Mouse (Mus musculus): Measurements from ENCODE around the gene Ypel3. TPM values are rescaled to one million over a fixed set of nuclear protein-coding genes. Genes with fewer than 3 reads are reported as not detected.
A peak's percentile ranks its signal among the peaks of the same experiment; 100 is the strongest.
"Not testable (repeated sequence)": the region's sequence is repeated elsewhere in the genome, so short reads cannot be mapped to it uniquely, and the experiment has no call there.

The Ypel3 gene
- polyA plus RNA-seq, 1 experiment from 2014 or later: 119 TPM

DNA sequence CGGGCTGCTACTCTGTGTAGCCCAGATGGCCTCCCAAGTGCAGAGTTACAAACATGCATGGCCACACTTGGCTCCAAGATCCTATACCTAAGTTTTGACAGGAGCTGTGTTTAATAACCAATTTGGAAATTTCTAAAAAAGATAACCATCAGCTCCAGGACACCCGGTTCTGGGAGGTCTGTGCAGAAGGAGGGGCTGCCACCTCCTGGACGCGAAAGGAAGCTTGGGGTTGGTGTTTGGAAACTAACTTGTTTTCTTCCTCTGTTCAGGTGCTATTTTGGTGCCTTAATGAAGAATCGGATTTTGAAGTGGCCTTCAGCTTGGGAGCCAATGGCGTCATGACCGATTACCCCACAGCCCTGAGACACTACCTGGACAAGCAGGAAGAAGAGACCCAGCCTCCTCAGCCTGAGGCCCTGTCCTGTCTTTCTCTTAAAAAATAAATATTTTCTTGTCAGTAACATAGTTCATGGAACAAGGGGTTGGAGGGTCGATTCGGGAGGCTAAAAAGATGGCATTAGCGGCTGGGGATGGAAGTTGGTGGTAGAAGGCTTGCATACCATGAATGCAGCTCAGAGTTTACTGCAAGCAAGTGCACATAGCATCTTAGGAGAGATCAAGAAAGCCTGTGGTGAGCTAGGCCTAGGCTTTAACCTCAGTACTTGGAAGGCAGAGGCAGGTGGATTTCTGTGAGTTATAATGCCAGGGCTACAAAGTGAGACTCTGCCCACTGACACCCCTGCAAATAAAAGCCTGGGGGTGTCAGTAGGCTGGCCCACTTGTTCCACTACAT lies 1.4 kb upstream of the Ypel3 start:
- Histone ChIP-seq H3K9ac (ENCODE audit: low read depth, low read length) (no peak overlapping the region), H3K4me2 (ENCODE audit: low read depth, low read length) (no peak overlapping the region), H3K4me3 (ENCODE audit: low read depth, low read length) (no peak overlapping the region), H3K36me3 (ENCODE audit: control insufficient read depth, insufficient read depth) (peaks cover 10% of the 10 kb centered on the region), H3K9me3 (replicated peaks; ENCODE audit: control insufficient read depth, low read length) (no peaks in the 10 kb centered on the region), H3K27me3 (ENCODE audit: control insufficient read depth, insufficient read depth, low read depth, low read length) (no peaks in the 10 kb centered on the region), H3K27ac (ENCODE audit: low read length) (no peak overlapping the region), H3K4me1 (ENCODE audit: control insufficient read depth, low read depth, low read length) (peaks cover 38% of the 10 kb centered on the region)
- ATAC-seq (ENCODE audit: low read depth): no peak
- WGBS (ENCODE audit: insufficient replicate concordance): 73% methylated on average over 10 of the region's 10 CpGs

GRCm38 (mm10) chr7:126775978-126776234 lies 849 bp upstream of the Ypel3 start:
- Histone ChIP-seq H3K27me3 (ENCODE audit: control insufficient read depth, insufficient read depth, low read depth, low read length) (no peaks in the 10 kb centered on the region), H3K4me3 (ENCODE audit: low read depth, low read length) (no peak overlapping the region; the same call in 1 of the 2 replicates), H3K36me3 (ENCODE audit: control insufficient read depth, insufficient read depth) (peaks cover 10% of the 10 kb centered on the region), H3K9ac (ENCODE audit: low read depth, low read length) (no peak overlapping the region), H3K9me3 (replicated peaks; ENCODE audit: control insufficient read depth, low read length) (no peaks in the 10 kb centered on the region), H3K4me2 (ENCODE audit: low read depth, low read length) (peak overlapping the region; percentile 84), H3K4me1 (ENCODE audit: control insufficient read depth, low read depth, low read length) (peaks cover 42% of the 10 kb centered on the region), H3K27ac (ENCODE audit: low read length) (peak overlapping the region; percentile 80)
- 73% methylated on average over 3 of the region's 3 CpGs for WGBS (ENCODE audit: insufficient replicate concordance)
- ATAC-seq (ENCODE audit: low read depth): no peak

DNA sequence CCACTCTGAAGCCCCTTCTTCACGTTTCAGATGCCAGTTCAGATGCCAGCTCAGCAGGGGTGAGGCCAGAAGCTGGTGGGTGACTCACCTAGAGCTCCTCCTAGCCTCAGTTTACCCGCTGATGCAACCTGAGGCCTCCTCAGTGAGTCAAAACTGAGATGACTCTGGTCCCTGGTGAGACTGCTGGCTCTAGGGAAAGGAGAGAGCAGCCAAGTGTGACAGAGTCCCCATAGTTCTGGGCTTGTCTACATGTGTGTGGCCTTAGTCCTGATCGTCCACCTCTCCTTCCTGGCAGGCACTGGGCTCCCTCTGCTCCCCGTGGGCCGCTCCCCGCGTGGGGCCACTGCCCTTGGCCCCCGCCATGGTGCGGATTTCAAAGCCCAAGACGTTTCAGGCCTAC lies 721 bp downstream of the Ypel3 start:
- Histone ChIP-seq H3K27ac (ENCODE audit: low read length) (peak overlapping the region; percentile 94), H3K9me3 (replicated peaks; ENCODE audit: control insufficient read depth, low read length) (no peaks in the 10 kb centered on the region), H3K4me1 (ENCODE audit: control insufficient read depth, low read depth, low read length) (peaks cover 48% of the 10 kb centered on the region), H3K9ac (ENCODE audit: low read depth, low read length) (peak overlapping the region; percentile 100), H3K4me3 (ENCODE audit: low read depth, low read length) (peak overlapping the region; percentile 85), H3K27me3 (ENCODE audit: control insufficient read depth, insufficient read depth, low read depth, low read length) (no peaks in the 10 kb centered on the region), H3K4me2 (ENCODE audit: low read depth, low read length) (peak overlapping the region; percentile 84), H3K36me3 (ENCODE audit: control insufficient read depth, insufficient read depth) (peaks cover 10% of the 10 kb centered on the region)
- 61% methylated on average over 10 of the region's 10 CpGs for WGBS (ENCODE audit: insufficient replicate concordance)
- ATAC-seq (ENCODE audit: low read depth): no peak

GRCm38 (mm10) chr7:126778147-126778546 lies 1.4 kb downstream of the Ypel3 start:
- H3K36me3 ChIP-seq (ENCODE audit: control insufficient read depth, insufficient read depth): peaks cover 10% of the 10 kb centered on the region
- H3K4me1 ChIP-seq (ENCODE audit: control insufficient read depth, low read depth, low read length): peaks cover 48% of the 10 kb centered on the region
- ATAC-seq (ENCODE audit: low read depth): no peak
- WGBS (ENCODE audit: insufficient replicate concordance): 95% methylated on average over 3 of the region's 3 CpGs
- H3K27ac ChIP-seq (ENCODE audit: low read length): no peak overlapping the region
- H3K9me3 ChIP-seq (replicated peaks; ENCODE audit: control insufficient read depth, low read length): no peaks in the 10 kb centered on the region
- H3K4me2 ChIP-seq (ENCODE audit: low read depth, low read length): peak overlapping the region; percentile 84
- H3K4me3 ChIP-seq (ENCODE audit: low read depth, low read length): peak overlapping the region; percentile 85
- H3K9ac ChIP-seq (ENCODE audit: low read depth, low read length): peak overlapping the region; percentile 100; the same call in 1 of the 2 replicates
- no peaks in the 10 kb centered on the region for H3K27me3 ChIP-seq (ENCODE audit: control insufficient read depth, insufficient read depth, low read depth, low read length)

- not testable (repeated sequence) for H3K4me2 ChIP-seq (ENCODE audit: low read depth, low read length); ATAC-seq (ENCODE audit: low read depth); H3K9me3 ChIP-seq (replicated peaks; ENCODE audit: control insufficient read depth, low read length); H3K27me3 ChIP-seq (ENCODE audit: control insufficient read depth, insufficient read depth, low read depth, low read length); H3K9ac ChIP-seq (ENCODE audit: low read depth, low read length); H3K4me3 ChIP-seq (ENCODE audit: low read depth, low read length); H3K27ac ChIP-seq (ENCODE audit: low read length)
- H3K36me3 ChIP-seq (ENCODE audit: control insufficient read depth, insufficient read depth): peaks cover 13% of the 10 kb centered on the region
- WGBS (ENCODE audit: insufficient replicate concordance): 81% methylated on average over 7 of the region's 7 CpGs
- peaks cover 48% of the 10 kb centered on the region for H3K4me1 ChIP-seq (ENCODE audit: control insufficient read depth, low read depth, low read length)
Measured at GRCm38 (mm10) chr7:126779101-126779500, 2.3 kb downstream of the Ypel3 start.

- peak overlapping the region; percentile 72 for H3K4me2 ChIP-seq (ENCODE audit: low read depth, low read length)
- peak overlapping the region; percentile 6; the same call in 1 of the 2 replicates for H3K27ac ChIP-seq (ENCODE audit: low read length)
- H3K9me3 ChIP-seq (replicated peaks; ENCODE audit: control insufficient read depth, low read length): no peaks in the 10 kb centered on the region
- H3K27me3 ChIP-seq (ENCODE audit: control insufficient read depth, insufficient read depth, low read depth, low read length): no peaks in the 10 kb centered on the region
- H3K36me3 ChIP-seq (ENCODE audit: control insufficient read depth, insufficient read depth): peaks cover 21% of the 10 kb centered on the region
- H3K4me1 ChIP-seq (ENCODE audit: control insufficient read depth, low read depth, low read length): peaks cover 38% of the 10 kb centered on the region
- under 1% methylated on average over 21 of the region's 21 CpGs for WGBS (ENCODE audit: insufficient replicate concordance)
- H3K4me3 ChIP-seq (ENCODE audit: low read depth, low read length): peak overlapping the region; percentile 51
- peak; percentile 33 for ATAC-seq (ENCODE audit: low read depth)
- H3K9ac ChIP-seq (ENCODE audit: low read depth, low read length): peak overlapping the region; percentile 50
Measured at GRCm38 (mm10) chr7:126779983-126780970, 3.5 kb downstream of the Ypel3 start.

GRCm38 (mm10) chr7:126780971-126781635 lies 4.3 kb downstream of the Ypel3 start, which contains the start of gene Tbx6:
Gene Tbx6 (plus strand): TSS chr7:126781483.
- ATAC-seq (ENCODE audit: low read depth): no peak
- peaks cover 28% of the 10 kb centered on the region for H3K36me3 ChIP-seq (ENCODE audit: control insufficient read depth, insufficient read depth)
- H3K27ac ChIP-seq (ENCODE audit: low read length): no peak within 1 kb of the TSS
- H3K4me2 ChIP-seq (ENCODE audit: low read depth, low read length): peak within 1 kb of the TSS; percentile 72
- H3K9ac ChIP-seq (ENCODE audit: low read depth, low read length): peak within 1 kb of the TSS; percentile 50
- peaks cover 31% of the 10 kb centered on the region for H3K4me1 ChIP-seq (ENCODE audit: control insufficient read depth, low read depth, low read length)
- H3K27me3 ChIP-seq (ENCODE audit: control insufficient read depth, insufficient read depth, low read depth, low read length): no peaks in the 10 kb centered on the region
- WGBS (ENCODE audit: insufficient replicate concordance): 19% methylated on average over 22 of the region's 22 CpGs
- peak within 1 kb of the TSS; percentile 51 for H3K4me3 ChIP-seq (ENCODE audit: low read depth, low read length)
- no peaks in the 10 kb centered on the region for H3K9me3 ChIP-seq (replicated peaks; ENCODE audit: control insufficient read depth, low read length)

DNA sequence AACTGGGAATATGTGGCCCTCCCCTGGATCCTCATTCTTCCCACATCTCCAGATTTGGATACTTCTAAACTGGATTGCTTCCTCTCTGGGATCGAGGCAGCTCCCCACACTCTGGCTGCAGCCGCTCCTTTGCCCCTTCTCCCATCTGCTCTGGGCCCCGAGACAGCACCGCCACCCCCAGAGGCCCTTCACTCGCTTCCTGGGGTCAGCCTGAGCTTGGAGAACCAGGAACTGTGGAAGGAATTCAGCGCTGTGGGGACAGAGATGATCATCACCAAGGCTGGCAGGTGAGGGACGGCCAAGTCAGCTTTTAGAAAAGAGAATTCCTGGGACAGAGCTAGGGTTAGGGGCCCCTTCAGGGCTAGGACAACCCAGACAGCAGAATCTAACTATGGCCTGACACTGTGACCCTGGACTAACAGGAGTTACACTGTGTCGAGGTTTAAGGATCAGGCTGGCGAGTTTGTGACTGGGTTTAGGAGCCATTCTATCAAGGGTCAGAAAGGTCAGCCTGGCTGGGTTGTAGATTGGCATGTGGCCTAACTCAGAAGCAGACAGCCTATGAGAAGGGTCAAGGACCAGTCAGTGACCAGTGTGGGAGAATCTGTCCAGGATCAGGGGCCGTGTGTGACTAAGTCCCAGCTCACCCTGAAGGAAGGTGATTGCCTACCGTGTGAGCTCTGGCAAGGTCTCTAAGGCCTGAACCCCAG lies 5.1 kb downstream of the Ypel3 start:
- H3K4me2 ChIP-seq (ENCODE audit: low read depth, low read length): no peak overlapping the region
- no peak overlapping the region for H3K4me3 ChIP-seq (ENCODE audit: low read depth, low read length)
- no peaks in the 10 kb centered on the region for H3K27me3 ChIP-seq (ENCODE audit: control insufficient read depth, insufficient read depth, low read depth, low read length)
- no peaks in the 10 kb centered on the region for H3K9me3 ChIP-seq (replicated peaks; ENCODE audit: control insufficient read depth, low read length)
- peak; percentile 7; the same call in 1 of the 2 replicates for ATAC-seq (ENCODE audit: low read depth)
- 58% methylated on average over 11 of the region's 11 CpGs for WGBS (ENCODE audit: insufficient replicate concordance)
- peaks cover 25% of the 10 kb centered on the region for H3K4me1 ChIP-seq (ENCODE audit: control insufficient read depth, low read depth, low read length)
- no peak overlapping the region for H3K27ac ChIP-seq (ENCODE audit: low read length)
- H3K9ac ChIP-seq (ENCODE audit: low read depth, low read length): no peak overlapping the region
- H3K36me3 ChIP-seq (ENCODE audit: control insufficient read depth, insufficient read depth): peaks cover 35% of the 10 kb centered on the region
